8 mouse cellular contexts compared by ENCODE assay signal in the genomic region with DNA sequence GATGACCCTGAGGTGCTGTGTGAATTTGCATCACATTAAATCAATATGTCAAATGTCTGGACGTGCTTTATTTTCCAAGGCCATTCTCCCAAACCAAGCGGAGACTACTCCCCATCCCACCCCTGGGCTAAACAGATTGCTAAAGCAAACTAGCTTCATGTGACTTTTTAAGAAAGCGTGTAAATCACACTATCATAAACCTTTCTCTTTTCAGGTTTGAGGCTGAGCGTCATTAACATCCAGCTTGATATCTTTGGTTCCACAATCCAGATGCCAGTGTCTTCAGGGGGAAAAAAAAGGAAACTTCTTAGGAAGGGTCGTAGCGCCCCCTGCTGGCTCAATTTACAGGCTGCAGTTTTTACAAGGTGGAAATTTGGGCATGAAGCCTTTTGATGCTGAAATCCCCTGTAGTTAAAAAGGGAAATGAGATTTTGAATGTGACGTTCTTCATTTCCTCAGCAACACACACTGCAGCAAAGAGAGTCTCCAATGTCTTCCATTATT.
DNase-seq lines count a peak whose midpoint lies in the region; ATAC-seq and TF ChIP-seq lines count a peak whose summit lies in the region.

No protein-coding gene starts in this region.

- 19% methylated on average over 7 of the region's 7 CpGs for WGBS in midbrain, embryonic 13.5 days

- intact Hi-C loops in heart, postnatal 10 days (cut with DNase I) = loop anchor here (1.0 to 10.0 kb wide), 6 partner anchors 107 to 803 kb away; a partner anchor contains a TSS

- H3K9ac ChIP-seq in midbrain, embryonic 13.5 days (replicated peaks) = no peak overlapping the region

- H3K4me3 ChIP-seq in midbrain, embryonic 13.5 days (replicated peaks) = no peak overlapping the region
- no peak overlapping the region for H3K4me3 ChIP-seq in testis, adult 2 months (ENCODE audit: control insufficient read depth, low read depth, low read length)

- no peaks in the 10 kb centered on the region for H3K36me3 ChIP-seq in midbrain, embryonic 13.5 days
- H3K36me3 ChIP-seq in testis, adult 2 months (ENCODE audit: control insufficient read depth, insufficient read depth, low read length) = no peaks in the 10 kb centered on the region

- H3K4me1 ChIP-seq in midbrain, embryonic 13.5 days (replicated peaks) = no peaks in the 10 kb centered on the region
- H3K4me1 ChIP-seq in testis, adult 2 months (ENCODE audit: control insufficient read depth, insufficient read depth, low read length) = no peaks in the 10 kb centered on the region; the same call in 1 of the 2 replicates

- H3K4me2 ChIP-seq in midbrain, embryonic 13.5 days (replicated peaks) = no peak overlapping the region

- ATAC-seq in CD4-positive, CD25-positive, alpha-beta regulatory T cell, adult 4 months = no peak
- ATAC-seq in midbrain, embryonic 13.5 days = peak; percentile 55

- TF ChIP-seq CTCF in testis, adult 2 months (IDR thresholded peaks at IDR 0.05; ENCODE audit: control insufficient read depth, insufficient read depth, insufficient replicate concordance, low read depth, low read length) = peak; percentile 17; the same call in 1 of the 2 replicates

- H3K27ac ChIP-seq in midbrain, embryonic 13.5 days = no peak overlapping the region
- no peak overlapping the region for H3K27ac ChIP-seq in testis, adult 2 months (ENCODE audit: control insufficient read depth, insufficient read depth, low read depth, low read length)

- TF ChIP-seq POLR2A in testis, adult 2 months (IDR thresholded peaks at IDR 0.05; ENCODE audit: control insufficient read depth, low read depth, low read length) = no peak

- peak; percentile 38 for DNase-seq in CD4-positive, CD25-positive, alpha-beta regulatory T cell, adult 2 months (ENCODE audit: low read depth, low spot score)
- peak; percentile 89 for DNase-seq in NIH3T3 (ENCODE audit: low read depth)
- DNase-seq in embryo, embryonic 11 days = peak; percentile 87
- peak; percentile 60 to 82 for DNase-seq in heart, postnatal 10 days
- peak; percentile 31 to 60 for DNase-seq in layer of hippocampus, postnatal 36 days

- H3K9me3 ChIP-seq in midbrain, embryonic 13.5 days = no peaks in the 10 kb centered on the region

- H3K27me3 ChIP-seq in midbrain, embryonic 13.5 days = no peaks in the 10 kb centered on the region
- H3K27me3 ChIP-seq in testis, adult 2 months (ENCODE audit: control insufficient read depth, insufficient read depth, low read length) = no peaks in the 10 kb centered on the region

Comparison
In these comparisons a context has a peak if more than half of its experiments do, and no peak if none do; other contexts are left out.
1. DNase-seq: peak in every context shown above with its lines; median percentile 89 in NIH3T3; 87 in embryo, embryonic 11 days; 71 in heart, postnatal 10 days; 46 in layer of hippocampus, postnatal 36 days; 38 in CD4-positive, CD25-positive, alpha-beta regulatory T cell, adult 2 months.